8 mouse cellular contexts compared by ENCODE assay signal in genomic region chr19:23135349-23136201, GRCm38 (mm10). TPM values are rescaled to one million over a fixed set of nuclear protein-coding genes. Genes with fewer than 3 reads are reported as not detected.
DNase-seq lines count a peak whose midpoint lies in the region; ATAC-seq lines count a peak whose summit lies in the region.

No protein-coding gene starts in this region.

- H3K4me3 ChIP-seq in intestine, embryonic 16.5 days (ENCODE audit: low read length) = peak overlapping the region; percentile 51
- peak overlapping the region; percentile 57 for H3K4me3 ChIP-seq in midbrain, embryonic 10.5 days

- H3K9me3 ChIP-seq in intestine, embryonic 16.5 days (ENCODE audit: control insufficient read depth, low read length) = no peaks in the 10 kb centered on the region
- no peaks in the 10 kb centered on the region for H3K9me3 ChIP-seq in midbrain, embryonic 10.5 days (replicated peaks)

- ATAC-seq in intestine, embryonic 16.5 days = peak; percentile 25

- H3K27ac ChIP-seq in intestine, embryonic 16.5 days (ENCODE audit: low read length) = peak overlapping the region; percentile 81
- peak overlapping the region; percentile 78 for H3K27ac ChIP-seq in midbrain, embryonic 10.5 days (replicated peaks)

- H3K4me2 ChIP-seq in intestine, embryonic 16.5 days (ENCODE audit: low read depth, low read length) = peak overlapping the region; percentile 91

- peaks cover 31% of the 10 kb centered on the region for H3K4me1 ChIP-seq in intestine, embryonic 16.5 days (ENCODE audit: control insufficient read depth, insufficient read depth, low read length)
- peaks cover 42% of the 10 kb centered on the region for H3K4me1 ChIP-seq in midbrain, embryonic 10.5 days

- no peaks in the 10 kb centered on the region for H3K27me3 ChIP-seq in intestine, embryonic 16.5 days (replicated peaks; ENCODE audit: control insufficient read depth, insufficient read depth, low read length)
- H3K27me3 ChIP-seq in midbrain, embryonic 10.5 days (ENCODE audit: low read depth, poor library complexity, severe bottlenecking) = peaks cover 85% of the 10 kb centered on the region

- no peaks in the 10 kb centered on the region for H3K36me3 ChIP-seq in intestine, embryonic 16.5 days (ENCODE audit: control insufficient read depth, insufficient read depth, low read length)
- H3K36me3 ChIP-seq in midbrain, embryonic 10.5 days = no peaks in the 10 kb centered on the region

- peak overlapping the region; percentile 71 for H3K9ac ChIP-seq in intestine, embryonic 16.5 days (ENCODE audit: low read depth, low read length)

- DNase-seq in adrenal gland, adult 8-10 months = peak; percentile 92
- peak; percentile 75 for DNase-seq in embryo, embryonic 9.5 days (ENCODE audit: extremely low spot score)
- DNase-seq in gastrocnemius, postnatal 4 days (ENCODE audit: low spot score in 2 of 2) = peak; percentile 74 to 87
- DNase-seq in left cerebral cortex, postnatal 4 days = peak; percentile 85
- peak; percentile 82 for DNase-seq in midbrain, embryonic 10.5 days (ENCODE audit: low spot score)
- peak; percentile 90 for DNase-seq in right cerebral cortex, postnatal 36 days (ENCODE audit: low spot score in 2 of 2)
- peak; percentile 82 for DNase-seq in yolk sac, embryonic 10.5 days (ENCODE audit: low spot score)

- under 1% methylated on average over 55 of the region's 55 CpGs for WGBS in intestine, embryonic 16.5 days
- under 1% methylated on average over 55 of the region's 55 CpGs for WGBS in midbrain, embryonic 10.5 days

- intact Hi-C loops in left cerebral cortex, postnatal 4 days (cut with DNase I) = loop anchor here (5.0 kb wide), 3 partner anchors 128 to 218 kb away; no protein-coding TSS in a partner anchor

RNA-seq across cellular contexts. Expression of gene Klf9, which starts 5.5 kb away (rescaled TPM):
- 10 to 100 TPM; 57.6 to 89.0 (median 71.0) TPM for total RNA-seq in adrenal gland, adult 8-10 months (2022)
- total RNA-seq in gastrocnemius, postnatal 4 days (2021) = 10 to 100 TPM; 21.4 to 33.2 TPM
- polyA plus RNA-seq in intestine, embryonic 16.5 days (2015; fragmentation: Nextera tagmentation; extraction: Ambion mirVana) = 3.3 and 4.0 TPM in 2 replicates
- total RNA-seq in left cerebral cortex, postnatal 4 days (2021) = 10 to 100 TPM; 44.2 to 46.4 TPM
- polyA plus RNA-seq in midbrain, embryonic 10.5 days (2016; fragmentation: Nextera tagmentation; extraction: Ambion mirVana) = 0.87 and 0.91 TPM in 2 replicates

Comparison
In these comparisons a context has a peak if more than half of its experiments do, and no peak if none do; other contexts are left out.
1. Peak in every context shown above with its lines: DNase-seq, ATAC-seq, H3K4me3 ChIP-seq and H3K27ac ChIP-seq.